Comparison of ENCODE assay signal across 8 mouse cellular contexts in the genomic region with DNA sequence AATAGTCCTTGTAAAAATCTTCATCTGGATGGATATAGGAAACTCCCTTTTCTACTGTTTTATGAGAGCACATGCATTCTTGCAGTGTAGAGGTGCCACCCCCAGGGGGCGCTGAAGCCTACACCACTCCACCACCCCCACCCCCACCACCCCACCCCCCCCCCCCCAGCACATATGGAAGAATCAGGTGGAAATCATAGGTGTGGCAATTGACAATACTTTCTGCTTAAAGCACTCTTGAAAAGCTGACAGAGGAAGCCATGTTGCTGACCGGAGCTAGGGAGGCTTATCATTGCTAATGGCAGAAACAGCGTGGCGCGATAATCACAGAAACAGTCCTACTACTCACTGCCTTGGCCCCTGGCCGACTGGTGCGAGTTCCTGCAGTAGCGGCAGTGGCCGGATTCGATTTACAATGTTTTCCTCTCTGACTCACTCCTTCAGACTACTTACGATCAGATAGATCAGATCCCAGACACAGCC.
DNase-seq lines count a peak whose midpoint lies in the region; ATAC-seq lines count a peak whose summit lies in the region.

No protein-coding gene starts in this region.

- peak; percentile 37 for DNase-seq in adrenal gland, adult 2 months
- DNase-seq in adrenal gland, adult 8-10 months: no peak
- DNase-seq in urinary bladder, postnatal 14 days (ENCODE audit: low spot score): peak; percentile 64
- DNase-seq in urinary bladder, adult 2 months (ENCODE audit: low spot score): no peak
- no peak for DNase-seq in forebrain, embryonic 10.5 days (ENCODE audit: extremely low spot score, low spot score)

- peak overlapping the region; percentile 34; the same call in 1 of the 2 replicates for H3K9ac ChIP-seq in heart, embryonic 13.5 days
- no peak overlapping the region for H3K9ac ChIP-seq in limb, embryonic 12.5 days (replicated peaks)
- H3K9ac ChIP-seq in stomach, embryonic 15.5 days: no peak overlapping the region

- peak overlapping the region; percentile 40 for H3K4me3 ChIP-seq in heart, embryonic 13.5 days
- no peak overlapping the region for H3K4me3 ChIP-seq in limb, embryonic 12.5 days (replicated peaks)
- no peak overlapping the region for H3K4me3 ChIP-seq in stomach, embryonic 15.5 days (replicated peaks)
- H3K4me3 ChIP-seq in forebrain, embryonic 10.5 days: no peak overlapping the region

- H3K9me3 ChIP-seq in heart, embryonic 13.5 days: no peaks in the 10 kb centered on the region
- no peaks in the 10 kb centered on the region for H3K9me3 ChIP-seq in limb, embryonic 12.5 days
- no peaks in the 10 kb centered on the region for H3K9me3 ChIP-seq in stomach, embryonic 15.5 days
- no peaks in the 10 kb centered on the region for H3K9me3 ChIP-seq in forebrain, embryonic 10.5 days

- WGBS in heart, embryonic 13.5 days: 3% methylated on average over 11 of the region's 11 CpGs
- WGBS in limb, embryonic 12.5 days: 22% methylated on average over 11 of the region's 11 CpGs
- WGBS in stomach, embryonic 15.5 days: 31% methylated on average over 11 of the region's 11 CpGs
- 45% methylated on average over 11 of the region's 11 CpGs for WGBS in forebrain, embryonic 10.5 days

- H3K4me1 ChIP-seq in heart, embryonic 13.5 days: peaks cover 27% of the 10 kb centered on the region
- H3K4me1 ChIP-seq in limb, embryonic 12.5 days (replicated peaks): peaks cover 31% of the 10 kb centered on the region
- no peaks in the 10 kb centered on the region; the same call in 1 of the 2 replicates for H3K4me1 ChIP-seq in stomach, embryonic 15.5 days
- peaks cover 19% of the 10 kb centered on the region for H3K4me1 ChIP-seq in forebrain, embryonic 10.5 days

- H3K4me2 ChIP-seq in heart, embryonic 13.5 days: peak overlapping the region; percentile 62
- H3K4me2 ChIP-seq in limb, embryonic 12.5 days: peak overlapping the region; percentile 27
- H3K4me2 ChIP-seq in stomach, embryonic 15.5 days: peak overlapping the region; percentile 24; the same call in 1 of the 2 replicates

- no peaks in the 10 kb centered on the region for H3K27me3 ChIP-seq in heart, embryonic 13.5 days (replicated peaks)
- H3K27me3 ChIP-seq in limb, embryonic 12.5 days: no peaks in the 10 kb centered on the region
- H3K27me3 ChIP-seq in stomach, embryonic 15.5 days (replicated peaks): no peaks in the 10 kb centered on the region
- H3K27me3 ChIP-seq in forebrain, embryonic 10.5 days (ENCODE audit: poor library complexity, severe bottlenecking): peaks cover 6% of the 10 kb centered on the region; the same call in 1 of the 2 replicates

- peak overlapping the region; percentile 40 for H3K27ac ChIP-seq in heart, embryonic 13.5 days (replicated peaks)
- 0 out of 2 replicates have a peak overlapping the region, but pooled peaks have one; percentile 50 for H3K27ac ChIP-seq in limb, embryonic 12.5 days
- H3K27ac ChIP-seq in stomach, embryonic 15.5 days: no peak overlapping the region
- no peak overlapping the region for H3K27ac ChIP-seq in forebrain, embryonic 10.5 days

- 0 out of 2 replicates have a peak, but pooled peaks have one; percentile 46 for ATAC-seq in heart, embryonic 13.5 days (ENCODE audit: extremely low read depth, insufficient number of reproducible peaks, low FRiP score, low TSS enrichment)
- no peak for ATAC-seq in limb, embryonic 12.5 days (ENCODE audit: insufficient number of reproducible peaks, insufficient read depth, low FRiP score, low TSS enrichment, low read depth)
- ATAC-seq in stomach, embryonic 15.5 days (ENCODE audit: insufficient read depth, low FRiP score, low read depth): no peak

- H3K36me3 ChIP-seq in heart, embryonic 13.5 days: no peaks in the 10 kb centered on the region
- no peaks in the 10 kb centered on the region for H3K36me3 ChIP-seq in limb, embryonic 12.5 days
- no peaks in the 10 kb centered on the region for H3K36me3 ChIP-seq in stomach, embryonic 15.5 days
- H3K36me3 ChIP-seq in forebrain, embryonic 10.5 days (replicated peaks): no peaks in the 10 kb centered on the region

Comparison
In these comparisons a context has a peak if more than half of its experiments do, and no peak if none do; other contexts are left out.
1. DNase-seq: peak in adrenal gland, adult 2 months (single experiment) and urinary bladder, postnatal 14 days (single experiment); none in adrenal gland, adult 8-10 months (single experiment), urinary bladder, adult 2 months (single experiment) and forebrain, embryonic 10.5 days (single experiment).
2. H3K27ac ChIP-seq: peak in heart, embryonic 13.5 days (single experiment) and limb, embryonic 12.5 days (single experiment); none in stomach, embryonic 15.5 days (single experiment) and forebrain, embryonic 10.5 days (single experiment).
3. Peak in every context shown above with its lines, with median percentiles within 50 percentile points of each other: H3K4me2 ChIP-seq.